8 mouse cellular contexts compared by ENCODE assay signal in genomic region chr12:81844981-81845380, GRCm38 (mm10). TPM values are rescaled to one million over a fixed set of nuclear protein-coding genes. Genes with fewer than 3 reads are reported as not detected.
DNase-seq lines count a peak whose midpoint lies in the region; ATAC-seq lines count a peak whose summit lies in the region.

No protein-coding gene starts in this region.

- no peak overlapping the region for H3K4me3 ChIP-seq in forebrain, embryonic 11.5 days (ENCODE audit: low read depth, low read length)
- H3K4me3 ChIP-seq in midbrain, embryonic 16.5 days (ENCODE audit: low read depth, low read length), result peak overlapping the region; percentile 13

- H3K4me1 ChIP-seq in forebrain, embryonic 11.5 days (replicated peaks; ENCODE audit: control insufficient read depth, insufficient read depth, low read length), result no peaks in the 10 kb centered on the region; the same call in 1 of the 2 replicates
- H3K4me1 ChIP-seq in midbrain, embryonic 16.5 days (ENCODE audit: control insufficient read depth, insufficient read depth, low read length), result peaks cover 8% of the 10 kb centered on the region

- peak overlapping the region; percentile 35 for H3K4me2 ChIP-seq in forebrain, embryonic 11.5 days (ENCODE audit: low read depth, low read length, severe bottlenecking)
- H3K4me2 ChIP-seq in midbrain, embryonic 16.5 days (ENCODE audit: low read length), result peak overlapping the region; percentile 45

- H3K27ac ChIP-seq in forebrain, embryonic 11.5 days (ENCODE audit: low read depth, low read length), result no peak overlapping the region
- H3K27ac ChIP-seq in midbrain, embryonic 16.5 days (ENCODE audit: low read length), result no peak overlapping the region

- WGBS in forebrain, embryonic 11.5 days, result 13% methylated on average over 14 of the region's 14 CpGs
- 4% methylated on average over 14 of the region's 14 CpGs for WGBS in midbrain, embryonic 16.5 days

- no peaks in the 10 kb centered on the region for H3K27me3 ChIP-seq in forebrain, embryonic 11.5 days (ENCODE audit: control insufficient read depth, insufficient read depth, low read length)
- H3K27me3 ChIP-seq in midbrain, embryonic 16.5 days (ENCODE audit: control insufficient read depth, insufficient read depth, low read depth, low read length), result no peaks in the 10 kb centered on the region

- no peaks in the 10 kb centered on the region for H3K9me3 ChIP-seq in forebrain, embryonic 11.5 days (ENCODE audit: control insufficient read depth, low read length)
- H3K9me3 ChIP-seq in midbrain, embryonic 16.5 days (replicated peaks; ENCODE audit: control insufficient read depth, low read length, poor library complexity, severe bottlenecking), result no peaks in the 10 kb centered on the region

- H3K36me3 ChIP-seq in forebrain, embryonic 11.5 days (ENCODE audit: control insufficient read depth, insufficient read depth, low read length), result no peaks in the 10 kb centered on the region
- H3K36me3 ChIP-seq in midbrain, embryonic 16.5 days (ENCODE audit: control insufficient read depth, insufficient read depth, low read length), result no peaks in the 10 kb centered on the region

- peak; percentile 22 for DNase-seq in 416B (ENCODE audit: low read depth)
- DNase-seq in CD4-positive, CD25-positive, alpha-beta regulatory T cell, adult 2 months (ENCODE audit: low read depth, low spot score), result peak; percentile 46
- no peak for DNase-seq in forebrain, embryonic 11.5 days (ENCODE audit: low spot score)
- DNase-seq in kidney, postnatal 10 days, result peak; percentile 52
- DNase-seq in spleen, adult 18-20 months, result no peak
- DNase-seq in ovary, postnatal 14 days (ENCODE audit: low spot score), result no peak
- no peak for DNase-seq in c-Kit-positive CD71-positive TER-119-positive erythroid progenitor cells, embryonic 14.5 days (ENCODE audit: low spot score)

- ATAC-seq in forebrain, embryonic 11.5 days (replicated peaks; ENCODE audit: low FRiP score), result no peak; the same call in 1 of the 2 replicates
- peak; percentile 60 for ATAC-seq in midbrain, embryonic 16.5 days

- peak overlapping the region; percentile 23; the same call in 1 of the 2 replicates for H3K9ac ChIP-seq in forebrain, embryonic 11.5 days (ENCODE audit: low read length)
- peak overlapping the region; percentile 37; the same call in 1 of the 2 replicates for H3K9ac ChIP-seq in midbrain, embryonic 16.5 days (ENCODE audit: low read depth, low read length)

RNA-seq across cellular contexts. Expression of gene Pcnx, which starts 14.8 kb away (rescaled TPM):
- polyA plus RNA-seq in forebrain, embryonic 11.5 days (2014; fragmentation: Nextera tagmentation; extraction: Ambion mirVana), result 14.6 and 14.8 TPM in 2 replicates
- 9.9 and 11.3 TPM in 2 replicates for polyA plus RNA-seq in midbrain, embryonic 16.5 days (2015; fragmentation: Nextera tagmentation; extraction: Ambion mirVana)

Comparison
In these comparisons a context has a peak if more than half of its experiments do, and no peak if none do; other contexts are left out.
1. DNase-seq: peak in 416B (single experiment), CD4-positive, CD25-positive, alpha-beta regulatory T cell, adult 2 months (single experiment) and kidney, postnatal 10 days (single experiment); none in forebrain, embryonic 11.5 days (single experiment), spleen, adult 18-20 months (0 of 2), ovary, postnatal 14 days (single experiment) and c-Kit-positive CD71-positive TER-119-positive erythroid progenitor cells, embryonic 14.5 days (single experiment).